Mouse (Mus musculus): ENCODE measurements around the gene Gm47996. TPM values are rescaled to one million over a fixed set of nuclear protein-coding genes. Genes with fewer than 3 reads are reported as not detected.
"Not testable (repeated sequence)": the region's sequence is repeated elsewhere in the genome, so short reads cannot be mapped to it uniquely, and the experiment has no call there.

Gm47996 gene
- 0.42 and 0.52 TPM in 2 replicates for polyA plus RNA-seq (2012; rRNA removed)
- 0.46 TPM in 1 of 2 replicates, not detected in the other for polyA plus RNA-seq (2014; fragmentation: Nextera tagmentation; extraction: Ambion mirVana)

DNA sequence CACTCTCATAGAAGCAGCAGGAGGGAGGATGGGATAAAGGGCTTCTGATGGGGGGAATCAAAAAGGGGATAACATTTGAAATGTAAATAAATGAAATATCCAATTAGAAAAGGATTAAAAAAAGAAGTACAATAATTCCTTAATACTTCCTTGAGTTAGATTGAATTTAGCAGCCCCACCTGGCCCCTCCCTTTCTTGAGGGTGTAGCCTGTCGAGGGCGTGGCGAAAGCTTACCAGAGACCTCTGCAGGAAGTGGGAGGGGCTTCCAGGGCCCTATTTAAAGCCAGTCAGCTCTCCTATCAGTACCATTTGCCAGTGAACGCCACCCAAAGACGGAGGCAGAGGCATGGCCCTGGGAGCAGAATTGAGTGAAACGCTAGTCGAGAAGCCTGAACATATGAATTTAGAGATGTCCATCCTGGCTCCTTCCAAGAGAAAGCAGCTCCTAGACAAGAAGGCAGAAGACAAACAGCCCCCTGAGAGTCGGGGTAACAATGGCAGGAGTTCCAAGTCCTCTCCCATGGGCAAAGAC, at the start of gene Gm47996:
Gene Gm47996 (plus strand): TSS at position 308 of the 532 bp plus-strand sequence.
- H3K36me3 ChIP-seq (replicated peaks; ENCODE audit: control insufficient read depth, insufficient read depth, low read depth); H3K4me1 ChIP-seq (replicated peaks; ENCODE audit: control insufficient read depth in 2 of 2, insufficient read depth in 2 of 2, low read length in 1 of 2); H3K4me3 ChIP-seq (ENCODE audit: insufficient read depth in 1 of 2, low read depth in 2 of 2, low read length in 2 of 2); H3K4me2 ChIP-seq (ENCODE audit: low read depth); H3K9me3 ChIP-seq (ENCODE audit: control insufficient read depth, low read length); ATAC-seq (ENCODE audit: insufficient read depth); H3K9ac ChIP-seq (replicated peaks); H3K27me3 ChIP-seq (ENCODE audit: control insufficient read depth, insufficient read depth, low read length); DNase-seq (ENCODE audit: low read depth in 3 of 3, low spot score in 3 of 3); H3K27ac ChIP-seq: not testable (repeated sequence)
- 43% methylated on average over 4 of the region's 8 CpGs for whole genome bisulfite sequencing (ENCODE audit: insufficient replicate concordance)

DNA sequence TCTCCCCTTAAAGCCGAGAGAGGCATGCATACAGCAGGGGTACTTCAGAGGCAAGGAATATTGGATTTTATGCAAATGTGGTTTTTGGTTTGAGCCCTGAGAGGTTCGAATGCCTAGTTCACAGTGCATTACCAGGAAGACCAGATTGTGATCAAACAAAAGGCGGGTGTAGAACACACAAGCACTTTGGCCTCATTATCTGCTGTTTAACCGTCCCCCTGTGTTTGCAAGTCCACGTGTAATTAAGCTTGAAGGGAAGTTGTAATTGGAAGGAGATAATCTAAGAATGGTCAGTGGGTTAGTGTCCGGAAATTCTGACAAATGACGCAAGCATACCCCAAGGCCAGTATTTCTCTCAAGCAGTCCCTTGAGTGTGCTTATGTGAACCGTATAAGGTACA, 43.9 kb upstream of the Gm47996 start:
- H3K36me3 ChIP-seq (replicated peaks; ENCODE audit: control insufficient read depth, insufficient read depth, low read depth) = no peaks in the 10 kb centered on the region
- H3K4me1 ChIP-seq (replicated peaks; ENCODE audit: control insufficient read depth in 2 of 2, insufficient read depth in 2 of 2, low read length in 1 of 2) = peaks cover 8 to 20% of the 10 kb centered on the region in 2 experiments
- no peak overlapping the region for H3K4me3 ChIP-seq (ENCODE audit: insufficient read depth in 1 of 2, low read depth in 2 of 2, low read length in 2 of 2)
- H3K27ac ChIP-seq = no peak overlapping the region
- TF ChIP-seq CTCF (IDR thresholded peaks at IDR 0.05; ENCODE audit: low read depth) (no peak), EP300 (IDR thresholded peaks at IDR 0.05; ENCODE audit: low read depth) (no peak)
- no peak overlapping the region; the same call in 1 of the 2 replicates for H3K9ac ChIP-seq (replicated peaks)
- 13% methylated on average over 8 of the region's 8 CpGs for WGBS (ENCODE audit: insufficient replicate concordance)
- no peaks in the 10 kb centered on the region for H3K9me3 ChIP-seq (ENCODE audit: control insufficient read depth, low read length)
- ATAC-seq (ENCODE audit: insufficient read depth) = 0 out of 2 replicates have a peak, but pooled peaks have one; percentile 32
- no peak for DNase-seq (ENCODE audit: low read depth in 3 of 3, low spot score in 3 of 3)
- H3K4me2 ChIP-seq (ENCODE audit: low read depth) = no peak overlapping the region
- no peaks in the 10 kb centered on the region for H3K27me3 ChIP-seq (ENCODE audit: control insufficient read depth, insufficient read depth, low read length)

DNA sequence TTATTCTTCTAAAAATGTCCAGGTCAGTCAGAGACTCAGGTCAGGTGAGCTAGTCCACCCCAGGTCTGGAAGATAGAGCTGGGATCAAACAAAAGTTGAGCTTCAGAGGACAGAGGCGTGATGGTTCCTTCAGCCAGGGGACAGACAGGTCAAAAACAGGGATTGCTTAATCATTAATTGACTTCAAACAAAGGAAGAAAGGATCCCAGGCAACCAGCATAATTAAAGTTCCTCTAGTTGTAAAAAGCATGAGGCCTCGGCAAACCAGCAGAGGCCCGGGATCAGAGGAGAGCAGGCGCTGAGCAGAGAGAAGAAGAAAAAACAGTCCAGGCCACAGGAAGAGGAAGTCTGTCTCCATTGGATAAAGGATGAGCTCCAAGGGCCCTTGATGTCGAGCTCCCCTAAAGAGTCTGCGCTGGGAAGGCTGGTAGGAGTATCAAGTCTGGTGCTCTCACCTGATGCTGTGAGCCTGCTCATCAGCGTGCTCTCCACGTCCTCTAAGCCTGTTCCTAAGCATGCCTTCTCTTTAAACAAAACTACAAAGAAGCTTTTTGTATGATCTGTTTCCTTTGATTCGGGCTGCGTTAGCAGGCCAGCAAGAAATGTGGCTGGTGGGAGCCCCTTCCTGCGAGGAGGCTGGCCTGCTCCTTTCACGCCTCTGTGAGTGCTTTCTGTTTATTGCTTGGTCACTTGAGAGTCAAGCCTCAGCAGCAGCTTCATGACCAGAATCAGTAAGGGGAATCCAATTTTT, 42.5 kb upstream of the Gm47996 start:
- DNase-seq (ENCODE audit: low read depth in 3 of 3, low spot score in 3 of 3) = no peak
- Histone ChIP-seq H3K4me3 (ENCODE audit: insufficient read depth in 1 of 2, low read depth in 2 of 2, low read length in 2 of 2) (no peak overlapping the region), H3K4me1 (replicated peaks; ENCODE audit: control insufficient read depth in 2 of 2, insufficient read depth in 2 of 2, low read length in 1 of 2) (peaks cover 11 to 21% of the 10 kb centered on the region in 2 experiments), H3K9ac (replicated peaks) (no peak overlapping the region), H3K4me2 (ENCODE audit: low read depth) (peak overlapping the region; percentile 15; the same call in 1 of the 2 replicates), H3K27ac (no peak overlapping the region), H3K27me3 (ENCODE audit: control insufficient read depth, insufficient read depth, low read length) (no peaks in the 10 kb centered on the region), H3K36me3 (replicated peaks; ENCODE audit: control insufficient read depth, insufficient read depth, low read depth) (no peaks in the 10 kb centered on the region), H3K9me3 (ENCODE audit: control insufficient read depth, low read length) (no peaks in the 10 kb centered on the region)
- 0 out of 2 replicates have a peak, but pooled peaks have one; percentile 5 for ATAC-seq (ENCODE audit: insufficient read depth)
- WGBS (ENCODE audit: insufficient replicate concordance) = 33% methylated on average over 12 of the region's 12 CpGs
- TF ChIP-seq EP300 (IDR thresholded peaks at IDR 0.05; ENCODE audit: low read depth) (no peak), CTCF (IDR thresholded peaks at IDR 0.05; ENCODE audit: low read depth) (no peak)

DNA sequence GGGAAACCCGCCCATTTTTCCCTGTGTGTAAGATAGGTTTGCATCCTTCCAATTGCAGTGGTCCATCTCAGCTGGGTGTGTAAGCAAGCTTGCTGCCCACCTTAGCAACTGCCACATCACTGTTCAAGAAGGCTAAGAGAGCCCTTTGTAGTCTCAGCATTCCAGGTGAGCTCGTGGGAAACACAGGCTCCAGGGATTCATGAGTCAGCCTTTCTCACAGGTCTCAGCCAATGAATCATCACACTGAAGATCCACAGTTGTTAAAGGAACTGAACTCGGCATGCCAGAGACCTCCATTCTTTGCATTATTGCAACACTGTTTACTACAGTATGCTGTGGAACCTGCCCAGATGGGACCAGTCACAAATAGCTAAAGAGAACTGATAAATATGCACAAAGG, 41.3 kb upstream of the Gm47996 start:
- Histone ChIP-seq H3K36me3 (replicated peaks; ENCODE audit: control insufficient read depth, insufficient read depth, low read depth) (no peaks in the 10 kb centered on the region), H3K4me2 (ENCODE audit: low read depth) (no peak overlapping the region), H3K4me1 (replicated peaks; ENCODE audit: control insufficient read depth in 2 of 2, insufficient read depth in 2 of 2, low read length in 1 of 2) (peaks cover 11 to 21% of the 10 kb centered on the region in 2 experiments), H3K9me3 (ENCODE audit: control insufficient read depth, low read length) (no peaks in the 10 kb centered on the region), H3K27me3 (ENCODE audit: control insufficient read depth, insufficient read depth, low read length) (no peaks in the 10 kb centered on the region), H3K27ac (no peak overlapping the region), H3K9ac (replicated peaks) (no peak overlapping the region), H3K4me3 (ENCODE audit: insufficient read depth in 1 of 2, low read depth in 2 of 2, low read length in 2 of 2) (no peak overlapping the region)
- no peak for DNase-seq (ENCODE audit: low read depth in 3 of 3, low spot score in 3 of 3)
- no peak; the same call in 1 of the 2 replicates for ATAC-seq (ENCODE audit: insufficient read depth)
- no peak for TF ChIP-seq EP300 (IDR thresholded peaks at IDR 0.05; ENCODE audit: low read depth)
- TF ChIP-seq CTCF (IDR thresholded peaks at IDR 0.05; ENCODE audit: low read depth) = no peak
- 55% methylated on average over 3 of the region's 3 CpGs for WGBS (ENCODE audit: insufficient replicate concordance)
